Mouse (Mus musculus): Measurements from ENCODE around the gene Pnck. TPM values are rescaled to one million over a fixed set of nuclear protein-coding genes. Genes with fewer than 3 reads are reported as not detected.

Gene Pnck
- total and polyA plus RNA-seq, 2 experiments = 0.07 TPM; not detected in 1

- TF ChIP-seq POLR2A (IDR thresholded peaks at IDR 0.05; ENCODE audit: extremely low read depth, insufficient read depth, low read length) = no peak
- TF ChIP-seq CTCF (IDR thresholded peaks at IDR 0.05; ENCODE audit: low read depth, low read length) = no peak
- Histone ChIP-seq H3K9ac (ENCODE audit: low read depth, low read length) (no peak overlapping the region), H3K27ac (replicated peaks; ENCODE audit: insufficient read depth, low read depth, low read length) (no peak overlapping the region), H3K4me3 (ENCODE audit: insufficient read depth, low read depth, low read length) (no peak overlapping the region), H3K79me2 (ENCODE audit: control insufficient read depth, insufficient read depth, low read length) (no peaks in the 10 kb centered on the region), H3K36me3 (ENCODE audit: control insufficient read depth, insufficient read depth, low read length) (no peaks in the 10 kb centered on the region), H3K27me3 (ENCODE audit: control insufficient read depth, insufficient read depth, low read length) (0 out of 2 replicates have a peak, but pooled peaks cover 2% of the 10 kb centered on the region), H3K4me1 (ENCODE audit: control insufficient read depth, insufficient read depth, low read length) (peaks cover 2% of the 10 kb centered on the region; the same call in 1 of the 2 replicates)
- no peak for DNase-seq (ENCODE audit: extremely low read depth, low read depth, low spot score)
- WGBS = 53% methylated on average over 6 of the region's 7 CpGs
These were observed 1.5 kb downstream of the Pnck start for GRCm38 (mm10) chrX:73658391-73658790.

GRCm38 (mm10) chrX:73655529-73655928, 4.4 kb downstream of the Pnck start:
- TF ChIP-seq POLR2A (IDR thresholded peaks at IDR 0.05; ENCODE audit: extremely low read depth, insufficient read depth, low read length) (no peak), CTCF (IDR thresholded peaks at IDR 0.05; ENCODE audit: low read depth, low read length) (peak; percentile 71)
- no peaks in the 10 kb centered on the region for H3K79me2 ChIP-seq (ENCODE audit: control insufficient read depth, insufficient read depth, low read length)
- DNase-seq (ENCODE audit: extremely low read depth, low read depth, low spot score) = peak; percentile 19
- H3K4me3 ChIP-seq (ENCODE audit: insufficient read depth, low read depth, low read length) = no peak overlapping the region
- 0 out of 2 replicates have a peak, but pooled peaks cover 2% of the 10 kb centered on the region for H3K27me3 ChIP-seq (ENCODE audit: control insufficient read depth, insufficient read depth, low read length)
- 60% methylated on average over 3 of the region's 3 CpGs for WGBS
- H3K36me3 ChIP-seq (ENCODE audit: control insufficient read depth, insufficient read depth, low read length) = no peaks in the 10 kb centered on the region
- peaks cover 2% of the 10 kb centered on the region; the same call in 1 of the 2 replicates for H3K4me1 ChIP-seq (ENCODE audit: control insufficient read depth, insufficient read depth, low read length)
- H3K27ac ChIP-seq (replicated peaks; ENCODE audit: insufficient read depth, low read depth, low read length) = no peak overlapping the region
- no peak overlapping the region for H3K9ac ChIP-seq (ENCODE audit: low read depth, low read length)

- H3K27ac ChIP-seq (replicated peaks; ENCODE audit: insufficient read depth, low read depth, low read length) = no peak overlapping the region
These were observed 5.7 kb downstream of the Pnck start for GRCm38 (mm10) chrX:73654177-73654576.

GRCm38 (mm10) chrX:73653392-73653791, 6.5 kb downstream of the Pnck start:
- WGBS = 52% methylated on average over 6 of the region's 6 CpGs
- Histone ChIP-seq H3K4me3 (ENCODE audit: insufficient read depth, low read depth, low read length) (no peak overlapping the region), H3K36me3 (ENCODE audit: control insufficient read depth, insufficient read depth, low read length) (no peaks in the 10 kb centered on the region), H3K4me1 (ENCODE audit: control insufficient read depth, insufficient read depth, low read length) (no peaks in the 10 kb centered on the region), H3K27ac (replicated peaks; ENCODE audit: insufficient read depth, low read depth, low read length) (no peak overlapping the region), H3K27me3 (ENCODE audit: control insufficient read depth, insufficient read depth, low read length) (no peaks in the 10 kb centered on the region), H3K9ac (ENCODE audit: low read depth, low read length) (no peak overlapping the region), H3K79me2 (ENCODE audit: control insufficient read depth, insufficient read depth, low read length) (no peaks in the 10 kb centered on the region)
- no peak for DNase-seq (ENCODE audit: extremely low read depth, low read depth, low spot score)
- no peak for TF ChIP-seq CTCF (IDR thresholded peaks at IDR 0.05; ENCODE audit: low read depth, low read length)
- TF ChIP-seq POLR2A (IDR thresholded peaks at IDR 0.05; ENCODE audit: extremely low read depth, insufficient read depth, low read length) = no peak

More at GRCm38 (mm10) chrX:73654177-73654576, 5.7 kb downstream of the Pnck start:
- Histone ChIP-seq H3K36me3 (ENCODE audit: control insufficient read depth, insufficient read depth, low read length) (no peaks in the 10 kb centered on the region), H3K27me3 (ENCODE audit: control insufficient read depth, insufficient read depth, low read length) (no peaks in the 10 kb centered on the region), H3K9ac (ENCODE audit: low read depth, low read length) (no peak overlapping the region), H3K79me2 (ENCODE audit: control insufficient read depth, insufficient read depth, low read length) (no peaks in the 10 kb centered on the region), H3K4me1 (ENCODE audit: control insufficient read depth, insufficient read depth, low read length) (no peaks in the 10 kb centered on the region), H3K4me3 (ENCODE audit: insufficient read depth, low read depth, low read length) (no peak overlapping the region)
- 11% methylated on average over 6 of the region's 6 CpGs for WGBS
- peak; percentile 54 for DNase-seq (ENCODE audit: extremely low read depth, low read depth, low spot score)
- TF ChIP-seq CTCF (IDR thresholded peaks at IDR 0.05; ENCODE audit: low read depth, low read length) (peak; percentile 96), POLR2A (IDR thresholded peaks at IDR 0.05; ENCODE audit: extremely low read depth, insufficient read depth, low read length) (no peak)

- no peak overlapping the region for H3K9ac ChIP-seq (ENCODE audit: low read depth, low read length)
- 79% methylated on average over 3 of the region's 3 CpGs for WGBS
- H3K27ac ChIP-seq (replicated peaks; ENCODE audit: insufficient read depth, low read depth, low read length) = no peak overlapping the region
- no peaks in the 10 kb centered on the region for H3K79me2 ChIP-seq (ENCODE audit: control insufficient read depth, insufficient read depth, low read length)
- TF ChIP-seq POLR2A (IDR thresholded peaks at IDR 0.05; ENCODE audit: extremely low read depth, insufficient read depth, low read length) (no peak), CTCF (IDR thresholded peaks at IDR 0.05; ENCODE audit: low read depth, low read length) (no peak)
- no peak overlapping the region for H3K4me3 ChIP-seq (ENCODE audit: insufficient read depth, low read depth, low read length)
- no peaks in the 10 kb centered on the region for H3K27me3 ChIP-seq (ENCODE audit: control insufficient read depth, insufficient read depth, low read length)
- DNase-seq (ENCODE audit: extremely low read depth, low read depth, low spot score) = no peak
- no peaks in the 10 kb centered on the region for H3K4me1 ChIP-seq (ENCODE audit: control insufficient read depth, insufficient read depth, low read length)
- H3K36me3 ChIP-seq (ENCODE audit: control insufficient read depth, insufficient read depth, low read length) = no peaks in the 10 kb centered on the region
These were observed 9.0 kb downstream of the Pnck start for GRCm38 (mm10) chrX:73650869-73651268.

GRCm38 (mm10) chrX:73645121-73645520, 14.8 kb downstream of the Pnck start:
- WGBS = 65% methylated on average over 4 of the region's 4 CpGs
- Histone ChIP-seq H3K79me2 (ENCODE audit: control insufficient read depth, insufficient read depth, low read length) (no peaks in the 10 kb centered on the region), H3K27ac (replicated peaks; ENCODE audit: insufficient read depth, low read depth, low read length) (no peak overlapping the region), H3K27me3 (ENCODE audit: control insufficient read depth, insufficient read depth, low read length) (0 out of 2 replicates have a peak, but pooled peaks cover under 1% of the 10 kb centered on the region), H3K36me3 (ENCODE audit: control insufficient read depth, insufficient read depth, low read length) (no peaks in the 10 kb centered on the region), H3K4me1 (ENCODE audit: control insufficient read depth, insufficient read depth, low read length) (no peaks in the 10 kb centered on the region), H3K4me3 (ENCODE audit: insufficient read depth, low read depth, low read length) (no peak overlapping the region), H3K9ac (ENCODE audit: low read depth, low read length) (no peak overlapping the region)
- no peak for DNase-seq (ENCODE audit: extremely low read depth, low read depth, low spot score)
- no peak for TF ChIP-seq POLR2A (IDR thresholded peaks at IDR 0.05; ENCODE audit: extremely low read depth, insufficient read depth, low read length)
- no peak for TF ChIP-seq CTCF (IDR thresholded peaks at IDR 0.05; ENCODE audit: low read depth, low read length)

Measured in liver, adult 2 months (tissue).